Mouse (Mus musculus): ENCODE results near the gene Paf1. TPM values are rescaled to one million over a fixed set of nuclear protein-coding genes. Genes with fewer than 3 reads are reported as not detected.

The Paf1 gene
- total RNA-seq (2021): 10 to 100 TPM; 65.3 to 66.1 TPM

DNA sequence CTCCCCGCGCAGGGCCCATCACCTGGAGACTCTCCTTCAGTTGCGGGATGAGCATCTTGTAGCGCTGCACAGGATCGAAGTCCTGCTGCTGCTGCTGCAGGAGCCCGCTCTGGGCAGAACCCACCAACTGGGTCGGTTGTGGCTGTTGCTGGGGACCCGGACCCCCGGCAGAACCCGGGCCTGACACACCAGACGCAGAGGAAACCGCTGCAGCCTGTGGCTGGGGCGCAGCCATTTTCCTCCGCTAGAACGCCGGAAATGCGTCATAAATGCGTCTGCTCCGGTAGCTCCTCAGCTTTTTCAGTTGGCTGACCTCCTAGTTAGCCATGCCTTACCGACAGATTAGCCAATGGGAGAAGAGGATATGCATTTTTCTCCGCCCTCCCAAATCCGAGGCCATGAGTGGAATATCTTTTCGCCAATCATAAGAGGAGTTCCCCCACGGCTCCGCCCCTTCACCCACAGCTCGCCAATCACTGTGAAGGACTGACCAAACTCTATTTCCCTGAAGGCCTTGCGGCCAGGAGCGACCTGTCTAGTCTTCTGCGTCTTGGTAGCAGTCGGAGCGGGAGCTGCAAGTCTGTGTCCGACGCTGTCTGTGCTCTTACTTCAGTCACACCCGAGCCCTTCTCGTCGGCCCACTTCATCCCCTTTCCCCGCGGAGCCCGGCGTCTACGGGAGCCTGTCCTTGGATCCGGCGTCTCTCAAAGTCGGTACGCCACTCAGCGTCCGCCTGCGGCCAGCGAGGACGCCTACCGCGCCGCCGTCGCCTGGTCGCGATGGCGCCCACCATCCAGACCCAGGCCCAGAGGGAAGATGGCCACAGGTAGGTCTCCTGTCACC, at the start of gene Paf1, which contains the start of gene Med29:
Gene Paf1 (plus strand): TSS at position 523 of the 843 bp plus-strand sequence.
Gene Med29 (minus strand): TSS at position 280 of the 843 bp plus-strand sequence.
- peak; percentile 97 to 98 for DNase-seq (ENCODE audit: extremely low spot score in 1 of 2, low spot score in 2 of 2)
- intact Hi-C loops (cut with DNase I): no loop called here

DNA sequence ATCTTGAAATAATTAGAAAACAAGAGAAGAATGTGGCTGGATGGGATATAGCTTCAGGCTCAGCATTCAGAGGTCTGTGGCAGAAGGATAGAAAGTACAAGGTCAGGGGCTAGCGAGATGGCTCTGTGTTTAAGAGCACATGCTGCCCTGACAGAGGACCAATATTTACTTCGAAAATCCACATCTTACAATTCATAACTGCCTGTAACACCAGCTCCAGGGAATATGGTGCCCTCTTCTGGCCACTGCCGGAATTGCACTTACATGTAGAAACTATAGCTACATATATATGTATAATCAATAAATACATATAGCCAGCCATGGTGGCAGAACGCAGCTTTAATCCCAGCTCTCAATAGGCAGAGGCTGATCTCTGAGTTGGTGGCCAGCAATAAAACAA, 48.1 kb upstream of the Paf1 start:
- DNase-seq (ENCODE audit: extremely low spot score in 1 of 2, low spot score in 2 of 2): peak in 1 of 2 experiments; percentile 50
- intact Hi-C loops (cut with DNase I): no loop called here

DNA sequence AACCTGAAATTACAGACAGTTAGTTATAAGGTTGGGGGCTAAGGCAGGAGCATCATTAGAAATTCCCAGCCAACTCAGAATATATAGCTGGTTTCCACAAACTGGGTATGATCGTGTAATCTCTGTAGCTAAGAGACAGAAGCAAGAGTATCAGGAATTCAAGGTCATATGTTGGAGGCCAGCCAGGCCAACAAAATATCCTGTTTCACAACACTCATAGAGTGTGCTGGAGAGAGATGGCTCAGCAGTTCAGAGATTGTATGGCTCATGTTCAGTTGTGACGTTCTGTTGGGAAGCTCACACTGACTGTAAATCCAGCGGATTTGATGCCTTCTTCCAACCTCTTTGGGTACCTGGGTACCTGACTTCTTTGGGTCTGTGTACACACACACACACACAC, 45.0 kb upstream of the Paf1 start:
- no peak for DNase-seq (ENCODE audit: extremely low spot score in 1 of 2, low spot score in 2 of 2)
- intact Hi-C loops (cut with DNase I): no loop called here

DNA sequence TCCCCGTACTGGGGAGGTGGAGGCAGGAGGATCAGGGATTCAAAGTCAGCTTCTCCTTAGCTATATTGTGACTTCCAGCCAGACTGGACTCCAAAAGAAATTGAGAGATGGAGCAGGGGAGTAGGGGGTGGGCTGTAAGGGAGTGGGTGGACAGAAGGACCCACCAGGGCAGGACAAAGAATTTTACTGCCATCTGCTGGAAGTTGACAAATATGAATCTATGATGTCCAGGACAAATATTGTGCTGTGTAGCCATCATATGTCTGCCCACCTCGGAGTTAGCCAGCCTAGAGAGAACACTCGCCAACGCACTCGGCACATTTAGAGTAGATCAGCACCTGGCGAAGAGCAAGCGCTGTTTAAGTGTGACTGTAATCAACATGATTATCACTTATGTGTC, 44.1 kb upstream of the Paf1 start:
- intact Hi-C loops (cut with DNase I): no loop called here

DNA sequence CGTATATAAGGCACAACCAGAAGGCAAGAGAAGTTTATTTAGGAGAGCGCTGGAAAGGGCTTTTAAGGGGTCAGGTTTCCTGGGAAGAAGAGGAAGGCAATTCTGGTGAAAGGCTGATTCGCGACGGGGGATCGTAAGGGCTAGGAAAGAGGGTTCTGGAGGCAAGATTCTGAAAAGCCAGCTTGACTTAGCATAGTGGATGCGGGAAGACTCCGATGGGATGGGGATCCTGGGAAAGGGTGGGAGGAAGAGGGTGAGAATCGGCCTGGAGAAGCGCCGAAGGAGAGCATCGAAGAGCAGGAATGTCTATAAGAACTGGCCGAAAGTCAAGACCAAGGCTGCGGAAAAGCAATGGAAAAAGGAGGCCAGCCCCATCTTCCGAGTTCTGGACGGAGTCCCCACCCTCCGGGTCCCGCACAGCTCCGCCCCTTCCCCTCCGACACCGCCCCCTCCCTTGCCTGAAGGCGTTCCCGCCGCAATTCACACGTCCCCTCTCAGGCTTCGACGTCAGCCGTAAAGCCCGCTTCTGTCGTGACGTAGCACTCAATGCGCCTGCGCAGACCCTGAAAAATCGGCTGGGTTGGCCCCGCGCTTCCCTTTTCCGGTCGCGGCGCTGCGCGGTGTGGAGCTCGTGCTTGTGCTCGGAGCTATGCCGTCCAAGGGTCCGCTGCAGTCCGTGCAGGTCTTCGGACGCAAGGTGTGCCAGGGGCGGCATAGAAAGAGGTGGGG, 42.4 kb upstream of the Paf1 start, which contains the start of gene Rps16:
Gene Rps16 (plus strand): TSS at position 498 of the 729 bp plus-strand sequence.
- DNase-seq (ENCODE audit: extremely low spot score in 1 of 2, low spot score in 2 of 2): peak; percentile 96 to 99
- intact Hi-C loops (cut with DNase I): no loop called here

More for the DNA sequence above, 44.1 kb upstream of the Paf1 start:
- DNase-seq (ENCODE audit: extremely low spot score in 1 of 2, low spot score in 2 of 2): no peak

DNA sequence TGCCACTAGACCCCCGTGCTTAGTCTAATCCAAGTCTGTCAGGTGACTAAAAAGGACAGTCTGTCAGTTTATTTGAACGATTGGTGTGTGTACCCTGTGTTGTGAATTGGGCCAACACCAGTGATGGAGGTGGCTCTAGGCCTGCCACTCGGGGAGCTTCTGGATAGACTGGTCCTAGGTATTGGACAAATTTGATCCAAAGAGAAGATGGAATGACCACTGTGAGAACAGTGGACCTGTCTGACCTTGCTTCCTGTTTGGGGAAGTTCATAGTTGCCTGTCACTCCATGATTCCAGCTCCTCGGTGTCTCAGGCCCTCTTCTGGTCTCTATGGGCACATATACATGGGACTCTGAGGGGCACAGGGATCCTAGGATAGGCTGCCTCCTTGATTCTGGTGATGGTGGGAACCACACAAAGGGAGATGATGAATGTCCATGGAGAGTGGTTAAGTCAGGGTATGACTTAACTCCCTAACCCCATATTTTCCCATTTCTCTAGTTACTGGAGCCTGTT, 41.0 kb upstream of the Paf1 start:
- intact Hi-C loops (cut with DNase I): no loop called here

DNA sequence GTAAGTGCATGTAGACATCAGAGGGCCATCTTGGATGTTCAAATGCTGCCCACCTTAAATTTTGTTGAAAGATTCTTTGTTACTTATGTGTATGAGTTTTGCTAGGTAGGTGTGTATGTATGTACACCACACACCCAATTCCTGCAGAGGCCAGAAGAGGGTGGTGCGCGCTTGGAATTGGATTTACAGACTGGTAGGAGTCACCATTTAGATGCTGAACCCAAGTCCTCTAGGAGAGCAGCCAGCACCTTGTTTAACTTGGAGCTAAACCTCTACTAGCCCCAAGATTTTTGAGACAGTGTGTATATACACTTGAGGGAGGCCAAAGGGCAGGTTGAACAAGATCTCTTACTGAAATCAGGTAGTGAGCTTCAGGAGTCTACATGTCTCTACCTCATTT, 39.5 kb upstream of the Paf1 start:
- DNase-seq (ENCODE audit: extremely low spot score in 1 of 2, low spot score in 2 of 2): no peak
- intact Hi-C loops (cut with DNase I): no loop called here

More for the DNA sequence above, 41.0 kb upstream of the Paf1 start:
- DNase-seq (ENCODE audit: extremely low spot score in 1 of 2, low spot score in 2 of 2): no peak

DNA sequence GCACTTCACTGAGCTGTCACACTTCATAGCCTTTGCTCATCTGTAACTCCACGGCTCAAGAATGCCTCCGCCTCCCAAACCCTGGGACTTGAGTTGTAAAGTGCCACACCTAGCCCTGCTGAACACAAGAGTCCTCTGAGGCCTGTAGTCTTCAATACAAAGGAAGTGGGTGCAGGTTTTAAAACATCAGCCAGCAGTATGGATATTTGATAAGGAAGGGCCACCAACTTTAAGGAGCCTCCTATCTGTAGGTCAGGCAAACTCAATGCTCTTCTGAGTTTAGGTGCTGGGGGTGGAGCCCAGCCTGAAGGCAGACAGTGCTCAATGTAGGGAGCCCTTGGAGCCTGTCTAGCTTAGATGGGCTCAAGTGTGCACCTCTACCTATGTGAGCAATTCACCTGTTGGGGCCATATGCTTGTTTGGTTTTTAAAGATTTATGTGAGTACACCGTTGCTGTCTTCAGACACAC, 38.6 kb upstream of the Paf1 start:
- no peak for DNase-seq (ENCODE audit: extremely low spot score in 1 of 2, low spot score in 2 of 2)
- intact Hi-C loops (cut with DNase I): no loop called here

DNA sequence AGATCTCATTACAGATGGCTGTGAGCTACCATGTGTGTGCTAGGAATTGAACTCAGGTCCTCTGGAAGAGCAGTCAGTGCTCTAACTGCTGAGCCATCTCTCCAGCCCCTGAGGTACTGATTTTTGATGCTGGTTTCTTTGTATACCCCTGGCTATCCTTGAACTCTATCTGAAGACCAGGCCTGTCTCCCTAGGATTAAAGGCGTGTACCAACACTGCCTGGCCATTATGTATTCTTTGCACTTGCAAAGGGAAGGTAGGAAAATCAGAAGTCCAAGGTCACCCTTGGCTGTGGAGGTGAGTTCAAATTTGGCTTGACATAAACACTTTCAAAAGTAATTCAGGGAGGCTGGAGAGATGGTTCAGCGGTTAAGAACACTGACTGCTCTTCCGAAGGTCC, 38.2 kb upstream of the Paf1 start:
- intact Hi-C loops (cut with DNase I): no loop called here
- no peak for DNase-seq (ENCODE audit: extremely low spot score in 1 of 2, low spot score in 2 of 2)

DNA sequence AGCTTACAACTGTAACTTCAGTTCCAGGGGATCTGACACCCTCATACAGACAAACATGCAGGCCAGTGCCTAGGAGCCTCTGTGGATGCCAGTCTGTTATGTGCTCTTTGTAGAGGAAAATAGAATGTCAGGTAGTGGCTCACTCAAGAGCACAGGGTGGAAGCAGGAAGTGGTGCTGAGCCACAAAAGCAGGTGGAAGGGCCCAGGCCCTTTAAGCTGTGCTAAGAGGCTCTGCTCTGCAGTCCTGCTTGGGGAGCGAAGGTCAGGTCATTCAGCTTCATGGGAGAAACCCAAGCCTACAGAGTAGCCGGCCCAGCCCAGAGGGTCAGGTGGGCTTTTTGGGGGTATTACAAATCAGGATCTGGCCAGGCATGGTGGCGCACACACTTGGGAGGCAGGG, 37.5 kb upstream of the Paf1 start:
- no peak for DNase-seq (ENCODE audit: extremely low spot score in 1 of 2, low spot score in 2 of 2)
- intact Hi-C loops (cut with DNase I): no loop called here

DNA sequence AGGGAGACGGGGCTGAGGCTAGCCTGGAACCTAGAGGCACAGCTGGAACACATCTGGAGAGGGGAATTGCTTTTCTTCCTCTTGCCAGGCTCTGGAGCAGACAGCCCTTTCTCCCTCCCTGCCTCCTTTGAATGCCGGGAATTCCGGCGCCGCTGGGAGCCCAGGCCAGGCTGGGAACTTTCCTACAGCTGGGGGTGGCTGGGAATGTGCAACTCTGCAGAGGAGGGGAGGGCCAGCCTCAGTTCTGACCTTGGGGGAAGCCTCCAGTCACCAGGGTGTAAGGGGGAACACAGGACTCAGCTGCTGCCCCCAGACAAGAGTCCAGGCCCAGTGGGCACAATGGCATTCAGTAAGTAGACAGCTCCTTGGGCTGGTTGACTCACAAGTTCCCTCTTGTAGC, 35.8 kb upstream of the Paf1 start:
- DNase-seq (ENCODE audit: extremely low spot score in 1 of 2, low spot score in 2 of 2): peak in 1 of 2 experiments; percentile 85
- intact Hi-C loops (cut with DNase I): no loop called here

DNA sequence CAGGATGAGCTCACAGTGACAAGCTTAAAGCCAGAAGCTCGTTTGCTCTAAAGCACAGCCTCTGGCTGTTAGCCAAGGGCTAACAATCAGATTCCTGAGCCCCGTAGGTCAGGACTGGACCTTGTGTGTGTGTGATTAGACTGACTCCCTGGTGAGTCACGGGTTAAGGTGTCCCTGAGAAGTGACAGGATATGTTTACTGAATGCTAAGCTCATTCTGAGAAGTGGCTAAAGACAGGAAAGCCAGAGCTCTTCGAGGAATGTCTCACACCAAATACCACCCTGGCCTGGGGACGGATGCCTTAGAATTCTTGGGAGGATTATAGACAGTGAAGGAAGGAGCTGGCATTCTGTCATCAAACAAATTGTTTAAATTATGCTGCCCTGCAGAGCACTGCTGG, 34.8 kb upstream of the Paf1 start:
- DNase-seq (ENCODE audit: extremely low spot score in 1 of 2, low spot score in 2 of 2): no peak
- intact Hi-C loops (cut with DNase I): no loop called here

DNA sequence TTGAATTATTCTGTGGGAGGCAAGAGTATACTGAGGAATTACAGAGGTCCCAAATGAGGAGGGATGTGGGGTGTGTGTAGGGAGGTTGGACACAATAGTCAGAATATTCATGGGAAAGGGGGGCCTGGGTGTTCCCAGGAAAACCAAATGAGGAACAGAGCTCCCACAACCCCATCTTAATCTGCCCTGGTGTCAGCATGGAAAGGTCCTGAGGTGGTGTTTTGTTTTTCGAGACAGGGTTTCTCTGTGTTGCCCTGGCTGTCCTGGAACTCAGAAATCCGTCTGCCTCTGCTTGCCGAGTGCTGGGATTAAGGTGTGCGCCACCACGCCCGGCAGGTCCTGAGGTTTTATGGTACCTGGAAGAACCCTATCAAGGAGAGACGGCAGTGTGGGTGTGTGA, 34.3 kb upstream of the Paf1 start:
- intact Hi-C loops (cut with DNase I): no loop called here
- no peak for DNase-seq (ENCODE audit: extremely low spot score in 1 of 2, low spot score in 2 of 2)

DNA sequence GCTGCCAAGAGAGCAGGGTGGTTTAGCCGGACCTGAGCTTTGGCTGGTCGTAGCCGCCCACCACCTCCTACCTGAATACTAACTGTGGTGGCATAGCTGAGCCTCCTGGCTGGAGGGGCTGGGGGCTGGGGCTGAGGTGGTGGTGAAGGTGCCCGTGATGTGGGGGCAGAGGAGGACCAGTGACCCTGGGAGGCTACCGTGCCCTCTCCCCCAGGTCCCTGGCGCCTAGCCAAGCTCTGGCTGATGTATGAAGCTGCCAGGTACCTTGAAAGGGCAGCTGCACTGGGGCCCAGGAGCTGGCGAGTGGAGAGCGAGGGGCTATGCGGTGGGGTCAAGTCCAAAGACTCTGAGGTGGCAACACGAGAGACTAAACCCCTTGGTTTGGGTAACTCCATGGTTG, 32.9 kb upstream of the Paf1 start:
- DNase-seq (ENCODE audit: extremely low spot score in 1 of 2, low spot score in 2 of 2): peak in 1 of 2 experiments; percentile 56
- intact Hi-C loops (cut with DNase I): no loop called here

DNA sequence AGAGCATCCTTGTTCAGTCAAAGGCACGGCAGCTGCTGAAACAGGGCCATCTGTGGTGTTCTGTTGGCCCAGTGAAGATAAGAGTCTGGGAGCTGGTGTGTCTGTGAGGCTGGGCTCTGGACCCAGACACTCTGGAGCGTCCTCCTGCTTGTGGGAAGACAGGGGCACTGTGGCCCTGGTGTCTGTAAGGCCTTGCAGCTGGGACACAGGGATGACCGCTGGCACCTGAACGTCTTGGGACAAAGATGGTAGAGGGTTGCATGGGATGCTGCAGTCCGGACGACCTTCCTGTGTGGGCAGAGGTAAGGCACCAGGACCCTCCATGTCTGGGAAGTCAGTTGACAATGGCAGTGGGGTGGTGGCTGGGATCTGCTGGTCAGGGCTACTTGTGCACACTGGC, 32.5 kb upstream of the Paf1 start:
- intact Hi-C loops (cut with DNase I): no loop called here
- no peak for DNase-seq (ENCODE audit: extremely low spot score in 1 of 2, low spot score in 2 of 2)

DNA sequence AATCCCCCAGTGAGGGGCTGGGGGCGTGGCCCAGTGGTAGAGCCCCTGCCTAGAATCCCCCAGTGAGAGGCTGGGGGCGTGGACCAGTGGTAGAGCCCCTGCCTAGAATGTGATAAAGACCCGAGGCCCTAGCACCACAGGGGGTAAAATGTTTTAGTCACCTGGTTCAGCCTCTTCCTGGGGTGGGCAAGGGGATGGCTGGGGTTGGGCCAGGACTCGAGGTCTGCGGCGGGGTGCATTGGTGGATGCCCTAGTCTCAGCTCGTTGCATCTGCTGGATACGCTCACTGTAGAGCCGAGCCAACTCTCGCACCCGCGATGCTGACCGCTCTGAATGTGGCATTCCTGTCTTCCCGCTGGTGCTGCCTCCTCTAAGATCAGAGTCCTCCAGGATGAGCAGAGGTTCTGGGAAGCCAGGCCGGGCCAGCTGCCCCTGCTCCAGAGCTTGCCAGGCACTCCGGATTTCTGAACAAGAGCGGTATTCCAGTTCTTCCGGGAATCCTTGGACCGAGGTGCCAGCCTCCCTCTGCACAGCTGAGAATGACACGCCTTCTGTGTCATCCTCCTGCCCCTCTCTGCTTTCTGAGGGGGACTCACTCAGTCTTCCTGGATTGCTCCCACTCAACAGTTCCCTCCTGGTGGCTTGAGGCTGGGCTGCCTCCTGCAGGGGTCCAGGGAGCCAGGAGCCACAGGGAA, 31.0 kb upstream of the Paf1 start:
- intact Hi-C loops (cut with DNase I): no loop called here
- peak in 1 of 2 experiments; percentile 31 for DNase-seq (ENCODE audit: extremely low spot score in 1 of 2, low spot score in 2 of 2)

DNA sequence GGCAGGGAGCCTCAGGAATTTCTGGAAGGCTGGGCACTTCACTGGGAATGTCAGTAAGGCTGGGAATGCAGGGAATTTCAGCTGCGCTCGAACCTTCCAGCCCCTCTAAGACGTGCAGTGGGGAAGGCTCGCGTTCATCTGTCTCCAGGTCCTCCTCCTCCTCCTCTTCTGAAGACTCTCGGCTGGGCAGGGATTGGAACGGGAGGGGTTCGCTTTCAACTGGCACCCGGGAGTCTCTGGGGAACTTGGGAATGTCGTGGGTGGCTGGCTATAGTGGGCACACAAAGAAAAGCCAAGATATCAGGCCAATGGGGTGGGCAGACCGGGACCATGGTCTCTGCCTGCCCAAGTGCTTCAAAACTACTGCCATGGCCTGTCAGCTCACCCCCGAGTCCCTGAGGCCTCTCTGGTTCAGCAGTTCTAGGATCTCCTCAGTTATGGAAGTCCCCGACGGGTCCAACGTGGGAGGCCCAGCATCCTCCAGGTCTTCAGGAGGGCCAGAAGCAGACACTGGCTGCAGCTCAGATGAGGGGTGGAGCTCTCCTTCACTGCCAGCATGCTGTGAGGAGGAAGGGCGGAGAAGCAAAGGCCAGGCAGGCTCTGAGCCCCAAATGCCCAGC, 30.2 kb upstream of the Paf1 start:
- intact Hi-C loops (cut with DNase I): no loop called here
- DNase-seq (ENCODE audit: extremely low spot score in 1 of 2, low spot score in 2 of 2): no peak

DNA sequence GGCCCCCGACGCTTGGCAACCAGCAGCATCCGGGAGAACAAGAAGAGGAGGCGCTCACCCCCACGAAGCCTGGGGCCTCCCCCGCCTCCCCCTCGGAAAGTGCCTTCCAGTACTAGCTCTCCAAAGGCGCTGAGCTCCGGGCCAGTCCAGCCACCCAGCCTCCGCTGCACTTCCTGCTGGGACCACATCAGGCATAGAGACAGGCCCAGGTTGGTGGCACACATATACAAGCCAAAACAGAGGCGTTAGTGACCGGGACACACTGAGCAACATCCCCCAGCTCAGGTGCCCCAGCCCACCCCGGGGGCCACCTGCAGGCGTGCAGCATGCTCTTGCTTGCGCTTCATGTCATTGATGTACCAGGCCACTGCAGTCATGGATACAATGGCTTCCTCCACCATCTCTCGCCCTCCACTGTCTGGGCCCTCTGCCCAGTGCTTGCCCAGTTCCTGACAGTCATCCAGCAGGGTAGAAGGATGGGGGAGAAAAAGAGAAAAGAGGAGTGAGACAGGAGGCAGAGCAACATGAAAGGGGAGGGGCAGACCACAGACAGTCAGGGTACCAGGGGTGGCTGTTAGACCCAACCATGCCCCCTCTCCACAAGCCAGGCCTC, 25.0 kb upstream of the Paf1 start:
- no peak for DNase-seq (ENCODE audit: extremely low spot score in 1 of 2, low spot score in 2 of 2)
- intact Hi-C loops (cut with DNase I): no loop called here
